Mouse (Mus musculus) liver, embryonic 14.5 days (tissue): ENCODE results near the gene Nfia.

ENCODE experiments used
- CTCF ChIP-seq: IDR thresholded peaks from 2 replicates; pipeline ENCODE4 v1.5.1; 2016; ENCODE audit warnings: antibody characterized with exemption, low read depth, control low read depth
- EP300 ChIP-seq: IDR thresholded peaks from 2 replicates; pipeline ENCODE4 v1.6.1; 2016; ENCODE audit warnings: antibody characterized with exemption, low read depth

GRCm38 (mm10) chr4:98076106-98076505 is 303.6 kb downstream of the Nfia start:
- TF ChIP-seq EP300 (no peak), CTCF (no peak)
